Mouse (Mus musculus): ENCODE measurements around the gene Dcaf4. TPM values are rescaled to one million over a fixed set of nuclear protein-coding genes. Genes with fewer than 3 reads are reported as not detected.
A peak's percentile ranks its signal among the peaks of the same experiment; 100 is the strongest.

The Dcaf4 gene
- polyA plus RNA-seq, 1 experiment from 2014 or later = 30.1 TPM

DNA sequence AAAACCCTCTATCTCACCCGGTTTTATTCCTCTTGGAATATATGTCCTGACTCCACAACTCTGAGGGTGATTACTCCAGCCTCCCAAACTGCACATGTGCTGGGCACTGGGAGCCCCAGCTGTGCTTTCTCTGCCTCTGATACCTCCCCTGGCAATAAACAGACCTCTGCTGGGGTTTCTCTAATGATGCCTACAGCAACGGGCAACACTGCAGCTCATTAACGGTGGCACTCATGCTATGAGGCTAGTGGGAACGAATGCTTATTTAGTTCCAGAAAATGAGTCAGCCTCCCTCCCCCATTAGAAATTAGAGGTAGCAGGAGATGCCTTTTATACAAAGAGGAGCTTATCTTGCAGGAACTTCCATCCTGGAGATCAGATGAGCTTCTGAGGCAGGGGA lies 7.5 kb upstream of the Dcaf4 start:
- Histone ChIP-seq H3K27ac (ENCODE audit: low read length) (no peak overlapping the region), H3K4me1 (ENCODE audit: insufficient read depth, low read length) (no peaks in the 10 kb centered on the region), H3K4me3 (ENCODE audit: low read length) (no peak overlapping the region), H3K9me3 (ENCODE audit: low read length) (no peaks in the 10 kb centered on the region), H3K9ac (replicated peaks; ENCODE audit: low read length) (no peak overlapping the region), H3K4me2 (replicated peaks; ENCODE audit: low read depth, low read length) (no peak overlapping the region), H3K36me3 (ENCODE audit: insufficient read depth, low read length) (no peaks in the 10 kb centered on the region), H3K27me3 (ENCODE audit: insufficient read depth, low read length) (no peaks in the 10 kb centered on the region)
- WGBS = 21% methylated on average over 4 of the region's 4 CpGs
- ATAC-seq (ENCODE audit: low FRiP score, low TSS enrichment) = no peak

DNA sequence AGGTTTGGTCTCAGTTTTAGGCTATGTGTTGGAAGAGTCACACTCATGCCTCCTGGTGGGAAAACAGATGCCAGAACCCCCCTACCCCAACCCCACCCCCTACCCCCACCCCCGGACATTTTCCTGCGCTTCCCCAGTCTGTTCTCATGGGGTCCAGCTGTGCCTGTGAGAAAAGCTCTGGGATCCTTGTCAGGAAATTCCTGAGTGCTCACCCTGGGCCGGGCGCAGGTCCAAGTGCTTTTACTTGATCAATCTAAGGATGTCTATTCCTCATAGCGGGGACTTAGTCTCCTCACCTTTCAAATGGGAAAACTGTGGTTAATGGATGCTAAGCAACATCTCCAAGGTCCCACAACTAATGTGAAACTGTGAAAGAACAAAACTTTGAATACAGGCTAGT lies 7.1 kb upstream of the Dcaf4 start:
- H3K36me3 ChIP-seq (ENCODE audit: insufficient read depth, low read length) = no peaks in the 10 kb centered on the region
- no peak overlapping the region for H3K4me3 ChIP-seq (ENCODE audit: low read length)
- no peaks in the 10 kb centered on the region for H3K9me3 ChIP-seq (ENCODE audit: low read length)
- H3K4me1 ChIP-seq (ENCODE audit: insufficient read depth, low read length) = no peaks in the 10 kb centered on the region
- 25% methylated on average over 5 of the region's 5 CpGs for WGBS
- H3K9ac ChIP-seq (replicated peaks; ENCODE audit: low read length) = no peak overlapping the region
- ATAC-seq (ENCODE audit: low FRiP score, low TSS enrichment) = no peak
- no peak overlapping the region for H3K4me2 ChIP-seq (replicated peaks; ENCODE audit: low read depth, low read length)
- no peaks in the 10 kb centered on the region for H3K27me3 ChIP-seq (ENCODE audit: insufficient read depth, low read length)
- no peak overlapping the region for H3K27ac ChIP-seq (ENCODE audit: low read length)

DNA sequence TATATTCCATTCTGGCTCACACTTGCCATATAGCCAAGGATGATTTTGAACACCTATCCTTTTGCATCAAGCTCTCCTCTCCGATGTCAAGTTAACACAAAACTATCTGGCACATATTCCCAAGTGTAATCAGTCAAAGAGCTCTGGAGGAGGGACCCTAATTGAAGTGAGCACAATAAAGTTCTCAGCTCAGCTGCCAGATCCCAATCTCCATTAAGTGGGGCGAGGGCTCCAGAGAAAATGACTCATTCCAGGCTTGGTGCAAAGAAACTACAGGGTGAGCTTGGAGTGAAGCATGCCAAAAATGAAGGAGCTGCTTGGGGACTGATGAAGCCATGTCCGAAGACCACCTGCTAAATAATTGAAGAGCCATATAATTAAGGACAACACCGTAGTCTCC lies 6.0 kb upstream of the Dcaf4 start:
- Histone ChIP-seq H3K9ac (replicated peaks; ENCODE audit: low read length) (no peak overlapping the region), H3K9me3 (ENCODE audit: low read length) (no peaks in the 10 kb centered on the region), H3K4me3 (ENCODE audit: low read length) (no peak overlapping the region), H3K4me2 (replicated peaks; ENCODE audit: low read depth, low read length) (no peak overlapping the region), H3K27ac (ENCODE audit: low read length) (no peak overlapping the region), H3K4me1 (ENCODE audit: insufficient read depth, low read length) (no peaks in the 10 kb centered on the region), H3K36me3 (ENCODE audit: insufficient read depth, low read length) (no peaks in the 10 kb centered on the region), H3K27me3 (ENCODE audit: insufficient read depth, low read length) (0 out of 2 replicates have a peak, but pooled peaks cover 1% of the 10 kb centered on the region)
- WGBS = 55% methylated on average over 4 of the region's 4 CpGs
- no peak for ATAC-seq (ENCODE audit: low FRiP score, low TSS enrichment)

DNA sequence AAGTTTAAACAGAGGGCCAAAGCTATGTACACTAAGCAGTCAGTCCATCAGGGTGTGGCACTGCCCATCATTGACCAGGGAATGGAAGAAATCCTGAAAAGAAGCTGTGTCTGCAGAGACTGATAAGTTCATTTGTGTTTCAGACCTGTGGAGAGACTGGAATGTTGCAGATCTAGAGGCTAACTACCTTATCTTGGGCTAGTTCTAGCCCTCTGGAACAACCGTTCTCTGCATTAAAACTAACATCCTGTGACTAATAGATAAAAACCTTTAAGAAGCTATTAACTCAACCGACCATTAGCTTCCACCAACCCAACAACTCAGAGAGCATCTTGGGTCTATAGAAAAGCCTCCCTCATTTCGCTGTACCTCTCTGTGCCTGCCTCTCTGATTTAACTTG lies 2.7 kb upstream of the Dcaf4 start:
- no peaks in the 10 kb centered on the region for H3K9me3 ChIP-seq (ENCODE audit: low read length)
- H3K4me1 ChIP-seq (ENCODE audit: insufficient read depth, low read length) = peaks cover 8% of the 10 kb centered on the region
- no peaks in the 10 kb centered on the region for H3K36me3 ChIP-seq (ENCODE audit: insufficient read depth, low read length)
- 66% methylated on average over 3 of the region's 3 CpGs for WGBS
- no peak overlapping the region for H3K4me2 ChIP-seq (replicated peaks; ENCODE audit: low read depth, low read length)
- H3K9ac ChIP-seq (replicated peaks; ENCODE audit: low read length) = no peak overlapping the region
- 0 out of 2 replicates have a peak, but pooled peaks cover 2% of the 10 kb centered on the region for H3K27me3 ChIP-seq (ENCODE audit: insufficient read depth, low read length)
- ATAC-seq (ENCODE audit: low FRiP score, low TSS enrichment) = no peak
- H3K27ac ChIP-seq (ENCODE audit: low read length) = no peak overlapping the region
- no peak overlapping the region for H3K4me3 ChIP-seq (ENCODE audit: low read length)

DNA sequence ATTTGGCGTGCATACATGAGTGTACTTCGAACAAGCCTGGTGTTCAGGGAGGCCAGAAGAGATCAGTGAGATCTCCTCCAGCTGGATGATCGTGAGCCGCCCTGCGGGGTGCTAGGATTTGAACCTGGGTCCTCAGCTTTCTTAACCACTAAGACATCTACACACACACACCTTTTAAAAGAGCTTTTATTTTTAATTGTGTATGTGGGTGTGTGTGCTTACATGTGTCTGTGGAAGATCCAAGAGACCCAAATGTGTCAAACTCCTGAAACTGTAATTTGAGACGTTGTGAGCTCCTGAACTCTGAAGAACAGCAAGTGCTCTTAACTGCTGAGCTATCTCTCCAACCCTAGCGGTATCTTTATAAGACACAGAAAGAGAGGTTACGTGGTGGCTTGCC lies 817 bp downstream of the Dcaf4 start:
- WGBS = 43% methylated on average over 8 of the region's 8 CpGs
- peaks cover 8% of the 10 kb centered on the region for H3K4me1 ChIP-seq (ENCODE audit: insufficient read depth, low read length)
- ATAC-seq (ENCODE audit: low FRiP score, low TSS enrichment) = no peak
- no peaks in the 10 kb centered on the region for H3K9me3 ChIP-seq (ENCODE audit: low read length)
- no peaks in the 10 kb centered on the region for H3K36me3 ChIP-seq (ENCODE audit: insufficient read depth, low read length)
- H3K4me3 ChIP-seq (ENCODE audit: low read length) = peak overlapping the region; percentile 82
- peak overlapping the region; percentile 67 for H3K4me2 ChIP-seq (replicated peaks; ENCODE audit: low read depth, low read length)
- peak overlapping the region; percentile 75 for H3K9ac ChIP-seq (replicated peaks; ENCODE audit: low read length)
- H3K27ac ChIP-seq (ENCODE audit: low read length) = no peak overlapping the region
- H3K27me3 ChIP-seq (ENCODE audit: insufficient read depth, low read length) = 0 out of 2 replicates have a peak, but pooled peaks cover 2% of the 10 kb centered on the region

DNA sequence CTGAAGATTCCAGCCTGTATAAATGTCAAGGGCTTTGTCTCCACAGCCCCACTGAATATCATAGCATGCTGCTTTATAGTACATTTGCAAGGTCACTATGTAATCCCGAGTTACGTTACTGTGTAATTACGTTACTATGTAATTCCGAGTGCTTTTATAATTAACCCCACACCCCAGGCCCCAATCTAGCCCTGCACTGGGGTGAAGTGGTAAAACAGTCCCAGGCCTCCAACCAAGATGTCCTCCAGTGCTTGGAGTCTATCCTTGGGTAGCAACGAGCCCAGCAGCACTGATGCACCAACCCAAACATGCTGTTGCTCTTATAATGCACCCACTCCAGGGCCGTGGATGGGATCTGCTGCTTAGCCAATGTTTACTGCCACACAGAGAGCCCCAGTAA lies 2.8 kb downstream of the Dcaf4 start:
- WGBS = 90% methylated on average over 6 of the region's 6 CpGs
- Histone ChIP-seq H3K36me3 (ENCODE audit: insufficient read depth, low read length) (peaks cover 3% of the 10 kb centered on the region; the same call in 1 of the 2 replicates), H3K4me2 (replicated peaks; ENCODE audit: low read depth, low read length) (no peak overlapping the region), H3K27ac (ENCODE audit: low read length) (no peak overlapping the region), H3K27me3 (ENCODE audit: insufficient read depth, low read length) (0 out of 2 replicates have a peak, but pooled peaks cover 2% of the 10 kb centered on the region), H3K4me1 (ENCODE audit: insufficient read depth, low read length) (peaks cover 8% of the 10 kb centered on the region), H3K4me3 (ENCODE audit: low read length) (no peak overlapping the region), H3K9ac (replicated peaks; ENCODE audit: low read length) (no peak overlapping the region), H3K9me3 (ENCODE audit: low read length) (no peaks in the 10 kb centered on the region)
- no peak for ATAC-seq (ENCODE audit: low FRiP score, low TSS enrichment)

DNA sequence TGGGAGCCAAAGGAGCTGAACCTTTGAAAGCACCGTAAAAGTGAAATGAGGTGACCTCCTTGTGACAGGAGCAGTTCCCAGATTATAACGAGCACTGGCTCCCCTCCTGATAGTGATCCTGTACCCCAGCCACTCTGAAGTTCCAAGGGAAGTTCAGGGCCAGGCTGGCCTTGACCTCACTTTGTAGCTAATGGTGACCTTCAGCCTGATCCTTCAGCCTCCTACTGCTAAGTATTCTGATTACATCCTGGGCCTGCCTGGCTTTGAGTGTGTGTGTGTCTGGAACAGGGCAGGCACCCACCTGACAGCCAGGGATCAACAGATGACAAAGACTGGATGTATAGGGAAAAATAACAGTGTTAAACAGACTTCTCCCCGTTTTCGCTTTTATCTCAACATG lies 3.6 kb downstream of the Dcaf4 start:
- no peak for ATAC-seq (ENCODE audit: low FRiP score, low TSS enrichment)
- Histone ChIP-seq H3K4me3 (ENCODE audit: low read length) (no peak overlapping the region), H3K4me1 (ENCODE audit: insufficient read depth, low read length) (peaks cover 8% of the 10 kb centered on the region), H3K9ac (replicated peaks; ENCODE audit: low read length) (no peak overlapping the region), H3K36me3 (ENCODE audit: insufficient read depth, low read length) (peaks cover 3% of the 10 kb centered on the region; the same call in 1 of the 2 replicates), H3K4me2 (replicated peaks; ENCODE audit: low read depth, low read length) (no peak overlapping the region), H3K27ac (ENCODE audit: low read length) (no peak overlapping the region), H3K9me3 (ENCODE audit: low read length) (no peaks in the 10 kb centered on the region), H3K27me3 (ENCODE audit: insufficient read depth, low read length) (0 out of 2 replicates have a peak, but pooled peaks cover 2% of the 10 kb centered on the region)
- 56% methylated on average over 4 of the region's 4 CpGs for WGBS

DNA sequence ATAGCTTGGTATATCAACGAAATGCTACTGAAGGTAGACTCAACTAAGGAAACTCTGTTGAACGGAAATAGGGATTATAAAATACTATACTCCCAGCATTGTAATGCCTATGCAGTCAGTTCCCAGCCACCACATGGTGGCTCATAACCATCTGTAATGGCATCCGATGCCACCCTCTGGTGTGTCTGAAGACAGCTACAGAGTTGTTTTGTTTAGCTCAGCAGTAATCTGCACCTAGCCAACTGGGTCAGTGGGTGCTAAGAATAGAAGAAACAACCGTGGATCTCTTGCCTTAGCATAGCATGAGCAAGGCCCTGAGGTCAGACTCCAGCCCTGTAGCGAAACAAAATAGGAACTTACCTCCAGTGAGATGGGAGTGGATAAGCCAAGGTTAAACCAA lies 4.1 kb downstream of the Dcaf4 start:
- H3K36me3 ChIP-seq (ENCODE audit: insufficient read depth, low read length) = peaks cover 3% of the 10 kb centered on the region; the same call in 1 of the 2 replicates
- H3K4me2 ChIP-seq (replicated peaks; ENCODE audit: low read depth, low read length) = no peak overlapping the region
- no peak overlapping the region for H3K9ac ChIP-seq (replicated peaks; ENCODE audit: low read length)
- no peak overlapping the region for H3K4me3 ChIP-seq (ENCODE audit: low read length)
- 75% methylated on average over 5 of the region's 5 CpGs for WGBS
- H3K27me3 ChIP-seq (ENCODE audit: insufficient read depth, low read length) = no peaks in the 10 kb centered on the region
- peaks cover 8% of the 10 kb centered on the region for H3K4me1 ChIP-seq (ENCODE audit: insufficient read depth, low read length)
- no peak overlapping the region for H3K27ac ChIP-seq (ENCODE audit: low read length)
- no peaks in the 10 kb centered on the region for H3K9me3 ChIP-seq (ENCODE audit: low read length)
- no peak for ATAC-seq (ENCODE audit: low FRiP score, low TSS enrichment)

DNA sequence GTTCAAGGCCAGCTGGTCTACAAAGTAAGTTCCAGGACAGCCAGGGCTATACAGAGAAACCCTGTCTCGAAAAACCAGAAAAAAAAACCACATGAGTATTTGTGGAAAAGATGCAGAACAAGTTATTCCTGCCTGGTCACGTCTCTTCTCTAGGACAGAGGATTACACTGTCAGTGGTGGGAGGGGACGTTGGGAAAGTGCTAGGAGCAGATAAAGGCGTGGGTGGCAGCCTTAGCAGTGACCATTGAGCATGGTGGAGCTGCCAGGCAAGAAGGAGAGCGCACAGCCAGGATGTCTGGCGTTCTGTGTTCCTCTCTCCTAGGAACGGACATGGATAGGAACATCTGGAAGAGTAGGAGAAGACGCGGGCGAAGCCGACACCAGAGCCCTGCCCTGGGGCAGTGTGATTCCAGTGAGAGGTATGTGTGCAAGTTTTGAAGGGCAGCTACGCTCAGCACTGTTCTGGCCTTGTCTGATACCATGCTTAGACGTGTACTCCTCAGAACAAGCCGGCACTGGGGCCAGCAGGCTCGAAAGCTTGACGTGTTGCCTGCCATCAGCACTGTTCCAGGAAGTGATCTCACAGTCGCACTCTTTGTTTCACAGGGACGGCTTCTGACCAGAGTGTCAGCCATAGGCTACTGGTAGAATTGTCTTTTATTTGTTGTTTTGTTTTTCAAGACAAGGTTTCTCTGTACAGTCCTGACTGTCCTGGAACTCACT lies 5.7 kb downstream of the Dcaf4 start:
- no peak overlapping the region for H3K4me2 ChIP-seq (replicated peaks; ENCODE audit: low read depth, low read length)
- H3K36me3 ChIP-seq (ENCODE audit: insufficient read depth, low read length) = peaks cover 10% of the 10 kb centered on the region; the same call in 1 of the 2 replicates
- no peaks in the 10 kb centered on the region for H3K27me3 ChIP-seq (ENCODE audit: insufficient read depth, low read length)
- 80% methylated on average over 18 of the region's 18 CpGs for WGBS
- H3K9me3 ChIP-seq (ENCODE audit: low read length) = no peaks in the 10 kb centered on the region
- peaks cover 7% of the 10 kb centered on the region for H3K4me1 ChIP-seq (ENCODE audit: insufficient read depth, low read length)
- H3K27ac ChIP-seq (ENCODE audit: low read length) = no peak overlapping the region
- no peak for ATAC-seq (ENCODE audit: low FRiP score, low TSS enrichment)
- no peak overlapping the region for H3K9ac ChIP-seq (replicated peaks; ENCODE audit: low read length)
- no peak overlapping the region for H3K4me3 ChIP-seq (ENCODE audit: low read length)

DNA sequence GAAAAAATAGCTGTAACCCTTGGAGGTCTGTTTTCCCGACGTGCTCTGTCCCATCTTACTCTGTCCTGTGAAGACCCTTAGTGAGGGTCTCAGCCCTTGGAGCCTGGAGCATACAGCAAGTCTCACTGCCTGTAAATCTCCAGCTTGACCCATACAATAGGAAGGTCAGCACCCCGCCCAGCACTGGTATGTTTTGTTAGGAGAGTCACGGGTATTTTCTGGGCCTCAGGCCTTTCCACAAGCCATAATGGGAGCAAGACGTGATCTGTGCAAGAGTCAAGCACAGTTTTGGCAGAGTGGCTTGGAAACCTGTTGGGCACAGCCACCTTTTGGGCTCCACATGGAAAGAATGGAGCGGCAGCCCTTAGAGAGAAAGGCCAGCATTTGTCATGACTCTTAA lies 7.5 kb downstream of the Dcaf4 start:
- Histone ChIP-seq H3K4me1 (ENCODE audit: insufficient read depth, low read length) (no peaks in the 10 kb centered on the region), H3K27me3 (ENCODE audit: insufficient read depth, low read length) (no peaks in the 10 kb centered on the region), H3K9ac (replicated peaks; ENCODE audit: low read length) (no peak overlapping the region), H3K9me3 (ENCODE audit: low read length) (no peaks in the 10 kb centered on the region), H3K27ac (ENCODE audit: low read length) (no peak overlapping the region), H3K36me3 (ENCODE audit: insufficient read depth, low read length) (peaks cover 15% of the 10 kb centered on the region), H3K4me3 (ENCODE audit: low read length) (no peak overlapping the region), H3K4me2 (replicated peaks; ENCODE audit: low read depth, low read length) (no peak overlapping the region)
- 58% methylated on average over 6 of the region's 6 CpGs for WGBS
- ATAC-seq (ENCODE audit: low FRiP score, low TSS enrichment) = no peak

Measured in kidney, embryonic 16.5 days (tissue).